Mouse (Mus musculus): ENCODE data around the gene Rpia. TPM values are rescaled to one million over a fixed set of nuclear protein-coding genes. Genes with fewer than 3 reads are reported as not detected.
"Not testable (repeated sequence)": the region's sequence is repeated elsewhere in the genome, so short reads cannot be mapped to it uniquely, and the experiment has no call there.

Gene Rpia
- polyA plus RNA-seq (2015; fragmentation: Nextera tagmentation; extraction: Ambion mirVana), result 1.1 and 1.4 TPM in 2 replicates

GRCm38 (mm10) chr6:70791824-70792535 lies at the start of gene Rpia:
Gene Rpia (minus strand): TSS chr6:70792232.
- peak within 1 kb of the TSS; percentile 94 for H3K4me2 ChIP-seq
- H3K27me3 ChIP-seq, result no peaks in the 10 kb centered on the region
- H3K36me3 ChIP-seq, result no peaks in the 10 kb centered on the region
- H3K4me1 ChIP-seq (replicated peaks), result peaks cover 21% of the 10 kb centered on the region
- peak within 1 kb of the TSS; percentile 65 for H3K9ac ChIP-seq
- no peaks in the 10 kb centered on the region for H3K9me3 ChIP-seq (replicated peaks)
- WGBS, result 1% methylated on average over 62 of the region's 62 CpGs
- peak; percentile 95 for ATAC-seq (replicated peaks; ENCODE audit: insufficient number of reproducible peaks, insufficient read depth, low FRiP score, low read depth)
- peak within 1 kb of the TSS; percentile 73 for H3K4me3 ChIP-seq
- H3K27ac ChIP-seq, result peak within 1 kb of the TSS; percentile 80

GRCm38 (mm10) chr6:70840281-70840680 lies 48.2 kb upstream of the Rpia start:
- Histone ChIP-seq H3K4me2 (no peak overlapping the region), H3K4me1 (replicated peaks) (peaks cover 9% of the 10 kb centered on the region), H3K36me3 (no peaks in the 10 kb centered on the region), H3K4me3 (no peak overlapping the region), H3K27me3 (no peaks in the 10 kb centered on the region), H3K9me3 (replicated peaks) (no peaks in the 10 kb centered on the region), H3K27ac (no peak overlapping the region), H3K9ac (no peak overlapping the region)
- no peak for ATAC-seq (replicated peaks; ENCODE audit: insufficient number of reproducible peaks, insufficient read depth, low FRiP score, low read depth)
- WGBS, result 69% methylated on average over 5 of the region's 5 CpGs

- Histone ChIP-seq H3K4me2 (no peak overlapping the region), H3K36me3 (no peaks in the 10 kb centered on the region), H3K4me1 (replicated peaks) (peaks cover 5% of the 10 kb centered on the region), H3K9ac (no peak overlapping the region), H3K27me3 (no peaks in the 10 kb centered on the region), H3K9me3 (replicated peaks) (no peaks in the 10 kb centered on the region), H3K27ac (no peak overlapping the region), H3K4me3 (no peak overlapping the region)
- WGBS, result 55% methylated on average over 3 of the region's 3 CpGs
- ATAC-seq (replicated peaks; ENCODE audit: insufficient number of reproducible peaks, insufficient read depth, low FRiP score, low read depth), result no peak
Observed at GRCm38 (mm10) chr6:70838532-70838931, 46.5 kb upstream of the Rpia start.

- Histone ChIP-seq H3K9ac (no peak overlapping the region), H3K4me3 (no peak overlapping the region), H3K36me3 (no peaks in the 10 kb centered on the region), H3K4me2 (no peak overlapping the region), H3K27me3 (no peaks in the 10 kb centered on the region), H3K27ac (no peak overlapping the region), H3K4me1 (replicated peaks) (no peaks in the 10 kb centered on the region), H3K9me3 (replicated peaks) (no peaks in the 10 kb centered on the region)
- 83% methylated on average over 2 of the region's 2 CpGs for WGBS
- no peak for ATAC-seq (replicated peaks; ENCODE audit: insufficient number of reproducible peaks, insufficient read depth, low FRiP score, low read depth)
Observed at GRCm38 (mm10) chr6:70837297-70837696, 45.3 kb upstream of the Rpia start.

- Histone ChIP-seq H3K9ac (no peak overlapping the region), H3K27me3 (no peaks in the 10 kb centered on the region), H3K4me2 (no peak overlapping the region), H3K27ac (no peak overlapping the region), H3K9me3 (replicated peaks) (no peaks in the 10 kb centered on the region), H3K36me3 (no peaks in the 10 kb centered on the region), H3K4me1 (replicated peaks) (peaks cover 2% of the 10 kb centered on the region; the same call in 1 of the 2 replicates), H3K4me3 (no peak overlapping the region)
- WGBS, result 62% methylated on average over 10 of the region's 10 CpGs
- no peak for ATAC-seq (replicated peaks; ENCODE audit: insufficient number of reproducible peaks, insufficient read depth, low FRiP score, low read depth)
Observed at GRCm38 (mm10) chr6:70831179-70831839, 39.3 kb upstream of the Rpia start.

- 48% methylated on average over 3 of the region's 3 CpGs for whole genome bisulfite sequencing
Observed at GRCm38 (mm10) chr6:70830552-70830951, 38.5 kb upstream of the Rpia start.

GRCm38 (mm10) chr6:70829451-70829850 lies 37.4 kb upstream of the Rpia start:
- WGBS, result 56% methylated on average over 2 of the region's 2 CpGs
- no peak overlapping the region for H3K9ac ChIP-seq
- no peak overlapping the region for H3K4me3 ChIP-seq
- ATAC-seq (replicated peaks; ENCODE audit: insufficient number of reproducible peaks, insufficient read depth, low FRiP score, low read depth), result no peak
- H3K36me3 ChIP-seq, result no peaks in the 10 kb centered on the region
- no peak overlapping the region for H3K27ac ChIP-seq
- H3K9me3 ChIP-seq (replicated peaks), result no peaks in the 10 kb centered on the region
- peaks cover 6% of the 10 kb centered on the region; the same call in 1 of the 2 replicates for H3K4me1 ChIP-seq (replicated peaks)
- no peaks in the 10 kb centered on the region for H3K27me3 ChIP-seq
- no peak overlapping the region for H3K4me2 ChIP-seq

More at GRCm38 (mm10) chr6:70830552-70830951, 38.5 kb upstream of the Rpia start:
- Histone ChIP-seq H3K4me1 (replicated peaks) (peaks cover 2% of the 10 kb centered on the region; the same call in 1 of the 2 replicates), H3K27me3 (no peaks in the 10 kb centered on the region), H3K4me3 (no peak overlapping the region), H3K9ac (no peak overlapping the region), H3K4me2 (no peak overlapping the region), H3K27ac (no peak overlapping the region), H3K36me3 (no peaks in the 10 kb centered on the region), H3K9me3 (replicated peaks) (no peaks in the 10 kb centered on the region)
- ATAC-seq (replicated peaks; ENCODE audit: insufficient number of reproducible peaks, insufficient read depth, low FRiP score, low read depth), result no peak

GRCm38 (mm10) chr6:70824987-70825337 lies 32.9 kb upstream of the Rpia start:
- peak overlapping the region; percentile 78 for H3K4me2 ChIP-seq
- no peaks in the 10 kb centered on the region for H3K27me3 ChIP-seq
- H3K9me3 ChIP-seq (replicated peaks), result no peaks in the 10 kb centered on the region
- ATAC-seq (replicated peaks; ENCODE audit: insufficient number of reproducible peaks, insufficient read depth, low FRiP score, low read depth), result no peak
- H3K4me1 ChIP-seq (replicated peaks), result peaks cover 20% of the 10 kb centered on the region
- H3K36me3 ChIP-seq, result no peaks in the 10 kb centered on the region
- H3K9ac ChIP-seq, result peak overlapping the region; percentile 59; the same call in 1 of the 2 replicates
- H3K4me3 ChIP-seq, result peak overlapping the region; percentile 52
- WGBS, result 46% methylated on average over 4 of the region's 4 CpGs
- peak overlapping the region; percentile 81 for H3K27ac ChIP-seq

GRCm38 (mm10) chr6:70824085-70824986 lies 32.3 kb upstream of the Rpia start:
- Histone ChIP-seq H3K27me3 (no peaks in the 10 kb centered on the region), H3K9me3 (replicated peaks) (no peaks in the 10 kb centered on the region), H3K4me2 (peak overlapping the region; percentile 78), H3K4me3 (peak overlapping the region; percentile 52), H3K27ac (peak overlapping the region; percentile 81), H3K36me3 (no peaks in the 10 kb centered on the region), H3K9ac (peak overlapping the region; percentile 59), H3K4me1 (replicated peaks) (peaks cover 20% of the 10 kb centered on the region)
- 7% methylated on average over 23 of the region's 23 CpGs for WGBS
- peak; percentile 89 for ATAC-seq (replicated peaks; ENCODE audit: insufficient number of reproducible peaks, insufficient read depth, low FRiP score, low read depth)

- H3K4me2 ChIP-seq; ATAC-seq (replicated peaks; ENCODE audit: insufficient number of reproducible peaks, insufficient read depth, low FRiP score, low read depth); H3K9ac ChIP-seq; H3K27me3 ChIP-seq; H3K9me3 ChIP-seq (replicated peaks); H3K4me3 ChIP-seq; H3K27ac ChIP-seq; H3K36me3 ChIP-seq: not testable (repeated sequence)
- H3K4me1 ChIP-seq (replicated peaks), result peaks cover 20% of the 10 kb centered on the region
- 83% methylated on average over 4 of the region's 4 CpGs for WGBS
Observed at GRCm38 (mm10) chr6:70823277-70823676, 31.2 kb upstream of the Rpia start.

GRCm38 (mm10) chr6:70822386-70822910 lies 30.4 kb upstream of the Rpia start:
- Histone ChIP-seq H3K27ac (peak overlapping the region; percentile 71), H3K4me3 (no peak overlapping the region), H3K4me2 (no peak overlapping the region), H3K4me1 (replicated peaks) (peaks cover 20% of the 10 kb centered on the region), H3K36me3 (no peaks in the 10 kb centered on the region), H3K9me3 (replicated peaks) (no peaks in the 10 kb centered on the region), H3K27me3 (no peaks in the 10 kb centered on the region), H3K9ac (no peak overlapping the region)
- no peak for ATAC-seq (replicated peaks; ENCODE audit: insufficient number of reproducible peaks, insufficient read depth, low FRiP score, low read depth)
- WGBS, result 38% methylated on average over 5 of the region's 5 CpGs

Measured in heart, embryonic 15.5 days (tissue).